Mouse (Mus musculus): ENCODE data around the gene Prune1. TPM values are rescaled to one million over a fixed set of nuclear protein-coding genes. Genes with fewer than 3 reads are reported as not detected.

Gene Prune1
- 5.5 TPM for polyA plus RNA-seq (2017; shearing (Covaris generic))

DNA sequence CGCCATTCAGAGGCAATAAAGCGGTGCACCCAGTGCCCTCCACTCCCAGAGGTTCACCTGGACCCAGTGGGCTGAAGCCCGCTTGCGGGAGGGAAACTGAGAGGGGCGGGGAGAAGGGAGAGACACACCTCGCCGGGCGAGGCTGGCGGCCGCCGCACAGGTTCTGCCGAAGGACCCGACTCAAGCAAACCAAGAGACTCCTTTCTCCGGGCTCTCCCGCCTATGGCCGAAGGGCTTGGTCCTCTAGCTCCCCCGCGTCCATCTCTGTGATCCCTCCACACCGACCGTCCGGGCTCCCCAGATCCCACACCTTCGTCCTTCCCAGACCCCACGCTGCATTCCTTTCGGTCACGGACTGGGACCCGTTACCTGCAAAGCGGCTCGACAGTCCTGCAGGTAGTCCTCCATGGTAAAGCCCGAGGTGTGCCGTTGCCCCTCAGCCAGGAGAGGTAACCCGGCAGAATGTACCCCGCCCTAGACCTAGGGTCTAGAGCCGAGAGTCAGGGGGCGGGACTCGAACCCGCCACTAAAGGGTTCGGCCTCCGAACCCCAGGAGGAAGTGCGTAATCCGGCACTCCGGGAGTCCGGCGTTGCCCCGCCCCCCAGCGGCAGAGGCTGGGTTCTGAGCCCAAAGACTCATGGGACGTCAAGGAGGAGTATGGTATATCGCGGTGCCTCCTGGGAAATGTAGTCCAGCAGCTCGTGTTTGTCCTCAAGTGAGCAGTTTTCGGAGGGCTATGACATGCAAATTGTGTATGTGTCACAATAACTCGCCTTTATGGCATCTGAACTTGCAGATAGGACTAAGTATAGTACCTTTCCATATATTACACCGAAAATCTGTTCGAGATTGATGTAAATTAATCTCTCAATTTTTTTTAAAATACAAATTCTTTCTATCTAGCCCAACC lies at the start of gene Prune1, which contains the start of gene Mindy1:
Gene Prune1 (minus strand): TSS at position 861 of the 911 bp plus-strand sequence.
Gene Mindy1 (plus strand): TSS at position 130 of the 911 bp plus-strand sequence.

DNA sequence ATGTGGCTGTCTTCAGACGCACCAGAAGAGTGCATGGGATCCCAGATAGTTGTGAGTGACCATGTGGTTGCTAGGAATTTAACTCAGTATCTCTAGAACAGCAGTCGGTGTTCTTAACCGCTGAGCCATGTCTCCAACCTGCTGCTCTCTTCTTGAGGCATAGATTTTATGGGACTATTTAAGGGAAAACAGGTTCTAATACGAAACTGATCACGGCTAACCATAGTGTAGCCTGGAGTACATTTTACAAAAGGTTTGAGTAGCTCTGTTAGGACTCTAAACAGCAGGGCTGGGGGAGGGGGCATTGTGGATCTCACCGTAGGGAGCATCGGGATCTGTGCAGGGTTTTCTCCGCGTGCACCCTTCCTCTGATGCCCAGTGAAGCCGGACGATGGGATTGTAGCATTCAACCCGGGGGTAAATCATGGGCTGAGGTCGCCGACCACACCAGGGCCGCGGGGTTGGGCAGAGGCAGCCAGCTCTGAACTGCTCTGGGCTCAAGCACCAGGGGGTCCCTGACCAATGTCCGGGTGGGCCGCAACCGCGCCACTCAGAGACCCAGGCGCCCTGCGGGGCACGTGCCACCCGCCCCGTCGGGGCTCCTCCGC lies 32.7 kb upstream of the Prune1 start, which contains the start of gene Cers2:
Gene Cers2 (plus strand): TSS at position 306 of the 608 bp plus-strand sequence.

DNA sequence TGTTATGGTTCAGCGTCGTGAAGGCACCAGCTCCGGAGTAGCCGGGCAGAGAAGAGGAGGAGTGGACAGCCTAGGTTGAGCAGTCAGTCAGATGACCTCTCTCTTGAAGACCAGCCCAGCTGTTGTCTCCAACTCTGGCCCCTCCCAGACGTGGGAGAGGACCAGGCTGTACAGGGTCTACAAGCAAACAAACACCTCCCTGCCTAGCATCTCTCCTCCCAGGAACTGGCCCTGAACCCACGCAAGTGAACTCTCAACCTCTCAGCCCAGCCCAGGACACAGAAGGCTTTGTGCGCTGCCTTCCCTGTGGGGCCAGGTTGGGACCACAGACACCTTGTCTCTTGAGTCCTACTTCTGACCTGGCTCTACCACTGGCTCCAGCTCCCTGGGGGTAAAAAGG lies 25.2 kb upstream of the Prune1 start, which contains the start of gene Anxa9:
Gene Anxa9 (minus strand): TSS at position 77 of the 400 bp plus-strand sequence.

DNA sequence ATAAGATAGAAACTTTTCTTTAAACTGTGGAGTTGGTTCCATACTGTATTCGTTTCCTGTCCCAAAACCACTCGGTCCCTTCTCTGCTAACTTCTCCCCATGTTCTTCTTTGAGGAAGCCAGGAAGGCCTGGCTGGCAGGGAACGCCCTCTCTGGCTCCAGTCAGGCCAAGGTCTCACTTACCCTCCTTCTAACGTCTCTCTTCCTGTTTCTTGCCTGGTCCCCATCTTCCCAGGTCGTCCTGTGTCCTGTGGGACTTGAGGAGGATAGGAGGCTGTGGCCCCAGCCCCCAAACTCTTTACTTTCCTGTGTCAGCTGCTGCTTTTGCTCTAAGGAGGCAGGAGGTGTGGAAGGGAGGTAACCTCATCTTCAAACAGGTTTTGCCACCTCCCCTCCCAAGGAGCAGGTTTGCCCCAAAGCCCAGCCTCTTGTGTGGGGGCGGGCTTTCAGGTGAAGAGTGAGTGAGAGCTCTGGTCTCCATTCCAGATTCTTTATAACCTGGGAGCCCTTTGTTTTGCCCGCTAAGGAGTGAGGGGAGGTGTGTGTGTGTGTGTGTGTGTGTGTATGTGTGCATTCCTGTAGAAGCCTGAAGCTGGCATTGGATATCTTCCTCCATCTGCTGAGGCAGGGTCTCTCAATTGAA lies 31.0 kb downstream of the Prune1 start, which contains the start of gene Bnipl:
Gene Bnipl (minus strand): TSS at position 411 of the 642 bp plus-strand sequence.

DNA sequence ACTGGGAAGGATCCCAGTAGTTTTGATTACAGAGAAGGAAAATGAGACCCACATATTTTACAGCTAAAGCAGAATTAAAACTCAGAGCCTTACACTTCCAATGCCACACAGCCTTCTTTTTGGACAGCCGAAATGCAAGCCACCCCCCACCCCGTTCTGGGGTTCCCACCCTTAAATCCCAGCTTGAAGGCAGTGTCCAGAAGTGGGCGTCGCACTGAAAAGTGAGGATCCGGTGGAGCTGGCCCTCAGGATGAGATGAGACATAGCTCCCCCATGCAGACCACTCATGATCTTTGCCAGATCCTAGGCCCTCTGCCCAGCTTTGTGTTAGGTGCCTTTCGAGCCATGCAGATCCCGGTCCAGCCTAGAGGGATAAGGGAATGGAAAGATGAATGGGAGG lies 40.4 kb downstream of the Prune1 start, which contains the start of gene Gm128:
Gene Gm128 (minus strand): TSS at position 101 of the 400 bp plus-strand sequence.

DNA sequence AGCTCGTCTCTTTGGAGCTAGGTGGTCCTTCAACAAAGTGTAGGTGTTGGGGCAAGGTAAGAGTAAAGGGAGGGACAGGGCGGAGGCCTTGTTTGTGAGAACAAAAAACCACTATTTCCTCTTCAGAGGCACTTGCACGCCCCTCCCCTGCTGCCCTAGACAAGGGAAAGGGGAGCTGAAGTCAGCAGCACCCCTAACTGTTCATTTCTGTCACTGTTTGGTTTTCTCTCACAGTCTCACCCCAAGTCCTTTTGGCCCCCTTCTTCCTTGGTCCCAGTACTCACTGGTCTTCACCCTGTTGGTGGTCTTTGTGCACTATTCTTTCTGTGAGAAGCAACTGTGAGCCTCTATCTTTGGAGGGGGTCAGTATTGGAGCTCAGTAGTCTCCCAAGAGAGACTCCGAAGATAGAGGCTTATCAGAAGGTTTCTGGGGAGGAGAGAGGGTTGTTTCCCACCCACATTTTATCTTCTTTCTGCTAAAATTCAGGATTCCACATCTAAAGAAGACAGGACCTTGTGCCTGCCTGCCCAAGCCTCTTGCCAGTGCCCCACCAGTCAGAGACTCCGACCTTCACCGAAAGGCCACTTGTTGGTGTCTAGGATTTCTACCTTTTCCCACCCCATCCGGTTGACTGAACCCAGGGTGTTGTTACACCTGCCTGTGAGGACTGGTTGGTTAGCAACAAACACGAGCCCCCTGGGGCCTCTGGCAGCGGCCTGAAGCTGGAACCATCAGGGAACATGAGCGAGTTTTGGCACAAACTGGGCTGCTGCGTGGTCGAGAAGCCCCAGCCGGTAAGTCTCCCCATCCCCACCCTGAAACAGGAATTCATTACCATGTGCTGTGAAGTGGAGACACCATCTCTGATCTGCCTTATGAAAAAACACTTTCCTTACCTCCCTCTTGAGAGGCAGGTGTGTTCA lies 50.3 kb downstream of the Prune1 start, which contains the start of gene Mllt11:
Gene Mllt11 (minus strand): TSS at position 874 of the 924 bp plus-strand sequence.

DNA sequence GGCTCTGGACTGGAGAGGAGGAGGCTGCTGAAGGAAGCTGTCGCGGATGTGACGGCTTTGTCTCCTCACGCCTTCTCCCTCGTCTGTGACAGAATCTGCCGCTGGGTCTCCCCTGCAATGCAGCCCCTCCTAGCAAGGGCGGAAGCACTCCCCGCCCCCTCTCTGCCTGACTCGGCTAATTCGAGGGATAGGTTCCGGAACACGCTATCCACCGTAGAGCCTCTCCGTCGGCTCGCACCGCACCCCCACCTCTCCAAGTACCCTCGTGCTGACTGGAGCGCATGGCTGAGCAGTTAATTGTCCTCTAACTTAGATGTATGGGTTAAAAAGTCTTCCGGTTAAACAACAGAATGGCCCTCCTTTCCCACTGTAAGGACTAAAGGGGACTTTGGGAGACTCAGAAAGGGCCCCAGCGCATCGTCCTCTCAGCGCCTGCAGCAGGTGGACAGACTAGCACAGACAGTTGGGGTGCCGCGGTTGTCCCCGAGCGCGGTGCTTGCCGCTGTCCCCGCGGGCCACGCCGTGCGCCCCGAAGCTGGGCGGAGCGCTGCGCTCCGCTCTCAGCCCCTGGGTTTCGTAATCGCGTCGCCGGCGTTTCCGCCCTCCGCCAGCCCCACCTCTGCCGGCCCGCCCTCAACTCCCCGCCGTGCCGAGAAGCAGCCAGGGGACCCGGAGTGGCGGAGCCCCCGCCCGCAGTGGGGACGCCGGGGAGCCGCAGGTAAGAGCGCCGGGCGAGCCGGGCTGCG lies 53.6 kb downstream of the Prune1 start, which contains the start of gene Cdc42se1:
Gene Cdc42se1 (plus strand): TSS at position 585 of the 746 bp plus-strand sequence.

DNA sequence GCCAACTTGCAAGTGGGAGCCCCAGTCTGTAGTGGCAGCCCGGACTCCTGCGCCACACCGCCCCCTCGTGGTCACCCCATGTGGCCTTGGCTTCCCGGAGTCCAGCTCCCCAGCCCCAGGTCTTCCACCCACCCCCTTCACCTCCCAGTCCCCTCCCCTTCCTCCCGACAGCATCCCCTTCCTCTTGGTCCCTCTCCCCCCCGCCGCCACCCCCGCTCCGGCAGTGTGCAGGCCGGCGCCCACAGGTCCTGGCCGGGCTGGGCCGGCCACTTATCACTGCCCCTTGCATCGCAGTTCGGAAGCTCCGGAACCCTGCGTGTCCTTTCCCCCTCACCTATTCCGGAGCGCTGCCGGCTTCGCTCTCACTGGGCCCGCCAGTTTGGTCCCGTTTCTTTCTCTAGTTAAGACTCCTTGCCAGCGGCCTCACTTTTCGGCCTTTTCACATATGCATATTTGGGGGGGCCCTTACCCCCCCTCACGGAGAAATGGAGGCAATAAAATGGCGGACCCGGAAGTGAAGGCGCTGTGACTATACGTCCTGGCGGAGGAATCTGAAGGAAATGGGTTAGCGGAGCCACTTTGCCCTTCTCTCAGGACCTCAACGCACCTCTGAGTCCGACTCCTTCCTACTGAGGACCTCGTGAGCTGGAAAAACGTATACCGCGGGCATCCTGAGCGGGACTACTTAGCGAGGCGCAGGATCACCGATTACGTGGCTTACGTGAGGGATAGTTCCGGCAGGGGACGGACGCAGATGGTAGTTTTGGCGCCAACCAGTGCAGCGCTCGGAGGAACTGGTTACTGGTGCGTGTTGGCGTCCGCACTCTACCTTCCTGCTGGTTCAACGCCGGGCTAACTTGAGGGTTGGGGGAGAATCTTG lies 64.4 kb downstream of the Prune1 start, which contains the start of gene Gabpb2:
Gene Gabpb2 (minus strand): TSS at position 662 of the 880 bp plus-strand sequence.

Other genes with a start within 250 kb of the Prune1 start
- 264 TPM for gene Psmd4, start 239.5 kb downstream of the Prune1 start, polyA plus RNA-seq (2017; shearing (Covaris generic))
- gene Pip5k1a, start 175.1 kb downstream of the Prune1 start, polyA plus RNA-seq (2017; shearing (Covaris generic)): 34.8 TPM
- gene Vps72, start 171.1 kb downstream of the Prune1 start, polyA plus RNA-seq (2017; shearing (Covaris generic)): 81.8 TPM
- 0.66 TPM for gene Tmod4, start 157.6 kb downstream of the Prune1 start, polyA plus RNA-seq (2017; shearing (Covaris generic))
- 70.8 TPM for gene Scnm1, start 148.1 kb downstream of the Prune1 start, polyA plus RNA-seq (2017; shearing (Covaris generic))
- gene Lysmd1, start 148.0 kb downstream of the Prune1 start, polyA plus RNA-seq (2017; shearing (Covaris generic)): 26.1 TPM
- 199 TPM for gene Tnfaip8l2, start 139.7 kb downstream of the Prune1 start, polyA plus RNA-seq (2017; shearing (Covaris generic))
- 1.1 TPM for gene Sema6c, start 121.6 kb downstream of the Prune1 start, polyA plus RNA-seq (2017; shearing (Covaris generic))
- 29.2 TPM for gene Gabpb2, start 64.2 kb downstream of the Prune1 start, polyA plus RNA-seq (2017; shearing (Covaris generic))
- gene Cdc42se1, start 53.3 kb downstream of the Prune1 start, polyA plus RNA-seq (2017; shearing (Covaris generic)): 249 TPM
- 5.8 TPM for gene Mllt11, start 49.9 kb downstream of the Prune1 start, polyA plus RNA-seq (2017; shearing (Covaris generic))
- gene Gm128, start 40.5 kb downstream of the Prune1 start, polyA plus RNA-seq (2017; shearing (Covaris generic)): 0.25 TPM
- gene Bnipl, start 30.9 kb downstream of the Prune1 start, polyA plus RNA-seq (2017; shearing (Covaris generic)): not detected
- gene Mindy1, start 731 bp downstream of the Prune1 start, polyA plus RNA-seq (2017; shearing (Covaris generic)): 17.1 TPM
- 0.67 TPM for gene Anxa9, start 25.1 kb upstream of the Prune1 start, polyA plus RNA-seq (2017; shearing (Covaris generic))
- gene Cers2, start 32.7 kb upstream of the Prune1 start, polyA plus RNA-seq (2017; shearing (Covaris generic)): 197 TPM
- gene Setdb1, start 75.1 kb upstream of the Prune1 start, polyA plus RNA-seq (2017; shearing (Covaris generic)): 24.2 TPM
- gene 4930558C23Rik, start 120.8 kb upstream of the Prune1 start, polyA plus RNA-seq (2017; shearing (Covaris generic)): not detected
- 63.5 TPM for gene Arnt, start 152.3 kb upstream of the Prune1 start, polyA plus RNA-seq (2017; shearing (Covaris generic))
- not detected for gene Ctsk, start 217.2 kb upstream of the Prune1 start, polyA plus RNA-seq (2017; shearing (Covaris generic))
- gene Ctss, start 244.7 kb upstream of the Prune1 start, polyA plus RNA-seq (2017; shearing (Covaris generic)): 116 TPM

Data from effector memory CD4-positive, alpha-beta T cell, adult 5 months (primary cell).